Mouse (Mus musculus) ovary, postnatal 10 days (tissue): ENCODE measurements around the gene Tbc1d2.
"Not testable (repeated sequence)": the region's sequence is repeated elsewhere in the genome, so short reads cannot be mapped to it uniquely, and the experiment has no call there.

Source experiments
- DNase-seq: peaks from one replicate; pipeline ENCODE4 v3.0.0; 2022; ENCODE audit warnings: low spot score

The Tbc1d2 gene

GRCm38 (mm10) chr4:46580799-46581243 lies 69.2 kb downstream of the Tbc1d2 start:
- not testable (repeated sequence) for DNase-seq

DNA sequence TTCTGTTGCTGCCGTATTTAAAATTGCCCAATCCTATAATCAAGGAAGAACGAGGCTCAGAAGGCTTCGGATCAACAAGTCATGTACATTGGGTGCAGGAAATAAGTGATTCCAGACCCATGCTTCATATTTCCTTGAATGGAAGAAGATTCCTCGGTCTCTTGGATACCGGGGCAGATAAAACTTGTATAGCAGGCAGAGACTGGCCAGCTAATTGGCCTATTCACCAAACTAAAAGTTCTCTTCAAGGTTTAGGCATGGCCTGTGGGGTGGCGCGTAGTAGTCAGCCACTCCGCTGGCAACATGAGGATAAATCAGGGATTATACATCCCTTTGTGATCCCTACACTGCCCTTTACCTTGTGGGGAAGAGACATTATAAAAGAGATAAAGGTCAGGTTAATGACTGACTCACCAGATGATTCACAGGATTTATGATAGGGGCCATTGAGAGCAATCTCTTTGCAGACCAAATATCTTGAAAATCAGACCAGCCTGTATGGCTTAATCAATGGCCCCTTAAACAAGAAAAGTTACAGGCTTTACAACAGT lies 71.1 kb downstream of the Tbc1d2 start:
- not testable (repeated sequence) for DNase-seq

- DNase-seq = no peak
Observed at GRCm38 (mm10) chr4:46578228-46578627, 71.8 kb downstream of the Tbc1d2 start.

GRCm38 (mm10) chr4:46575509-46576284 lies 74.3 kb downstream of the Tbc1d2 start:
- DNase-seq = not testable (repeated sequence)

DNA sequence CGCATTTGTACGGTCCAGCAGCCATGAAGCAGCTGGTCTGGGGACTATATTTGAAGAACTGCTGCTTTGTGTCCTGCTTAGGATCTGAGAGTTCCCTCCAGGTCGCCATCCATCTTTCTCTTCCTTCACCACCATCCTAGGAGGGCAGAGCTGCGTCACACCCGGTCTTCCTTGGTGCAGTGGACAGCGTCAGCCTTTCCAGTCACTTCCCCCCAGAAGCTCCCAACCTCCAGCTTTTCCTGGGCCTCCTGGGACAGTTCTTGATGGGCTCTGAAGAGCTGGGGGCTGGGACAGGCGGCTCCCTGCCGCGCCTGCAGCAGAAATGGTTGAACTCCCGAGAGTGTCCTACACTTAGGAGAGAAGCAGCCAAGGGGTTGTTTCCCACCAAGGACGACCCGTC lies 75.2 kb downstream of the Tbc1d2 start:
- DNase-seq = no peak

DNA sequence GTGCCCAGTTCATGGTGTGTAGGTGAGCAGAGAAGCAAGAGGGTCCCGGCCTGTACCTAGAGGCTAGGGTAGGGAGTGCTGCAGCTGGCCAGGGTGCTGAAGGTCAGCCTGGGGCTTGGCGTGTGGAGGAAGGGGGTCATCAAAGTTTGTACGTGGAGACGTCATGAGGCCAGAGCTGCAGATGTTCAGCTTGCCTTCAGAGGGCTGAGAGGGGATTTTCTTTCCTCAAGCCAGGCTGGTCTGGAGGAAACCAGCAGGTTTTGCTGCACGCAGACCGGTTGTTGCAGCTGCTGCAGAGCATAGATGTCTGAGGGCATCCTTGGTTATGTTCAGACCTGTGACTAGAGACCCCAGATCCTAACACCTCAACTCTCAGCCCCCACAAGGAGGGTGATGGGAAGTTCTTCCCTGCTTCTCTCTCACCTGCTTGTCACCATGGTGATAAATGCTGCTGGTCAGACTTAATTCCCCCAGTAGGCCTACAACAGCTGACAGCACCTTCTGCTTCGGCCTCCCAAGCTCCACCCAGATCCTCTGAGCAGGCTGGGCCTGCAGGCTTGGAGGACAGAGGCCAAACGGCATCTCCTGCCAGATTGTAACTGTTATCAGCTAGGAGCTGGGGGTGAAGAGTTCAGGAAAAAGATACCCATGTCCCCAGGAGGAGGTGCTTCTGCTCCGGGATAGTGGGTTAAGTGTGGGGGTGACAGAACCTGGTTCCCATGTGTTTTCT lies 75.8 kb downstream of the Tbc1d2 start:
- DNase-seq = no peak

DNA sequence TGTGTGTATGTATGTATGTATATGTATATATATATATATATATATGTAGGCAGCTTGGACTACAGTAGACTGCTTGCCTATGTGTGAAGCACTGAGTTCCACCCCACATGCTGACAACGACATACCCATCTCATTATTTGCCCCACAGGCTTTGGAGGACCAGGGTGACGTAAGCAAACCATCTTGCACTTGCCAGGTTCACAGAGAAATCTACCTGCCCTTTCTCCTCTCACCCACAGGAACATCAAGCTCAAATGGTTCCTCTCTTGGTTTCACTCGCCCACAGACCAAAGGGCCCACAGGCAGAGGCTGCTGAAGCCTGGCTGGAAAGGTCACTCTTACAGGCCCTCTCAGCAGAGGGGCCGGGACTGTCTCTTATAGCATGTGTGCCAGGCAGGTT lies 77.4 kb downstream of the Tbc1d2 start:
- DNase-seq = no peak

GRCm38 (mm10) chr4:46571744-46572143 lies 78.3 kb downstream of the Tbc1d2 start:
- no peak for DNase-seq

DNA sequence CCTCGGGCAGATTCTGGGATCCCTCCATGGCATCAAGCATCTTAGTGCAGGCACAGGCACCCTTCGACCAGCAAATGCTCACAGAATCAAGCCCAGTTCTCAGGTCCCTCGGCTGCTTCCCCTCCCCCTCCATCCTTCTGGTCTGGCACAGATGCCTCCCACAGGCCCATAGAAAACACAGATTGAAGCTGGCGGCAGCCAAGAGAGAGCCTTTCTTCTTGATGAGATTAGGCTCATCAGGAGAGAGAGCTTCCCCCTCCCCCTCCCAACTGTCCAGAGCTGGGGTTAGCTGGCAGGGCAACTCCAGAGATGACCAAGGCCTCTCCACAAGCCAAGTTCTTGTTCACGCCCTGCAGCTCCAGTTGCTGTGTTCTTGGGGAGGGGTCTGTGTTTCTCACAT lies 80.3 kb downstream of the Tbc1d2 start:
- no peak for DNase-seq

GRCm38 (mm10) chr4:46568169-46568568 lies 81.8 kb downstream of the Tbc1d2 start:
- no peak for DNase-seq

DNA sequence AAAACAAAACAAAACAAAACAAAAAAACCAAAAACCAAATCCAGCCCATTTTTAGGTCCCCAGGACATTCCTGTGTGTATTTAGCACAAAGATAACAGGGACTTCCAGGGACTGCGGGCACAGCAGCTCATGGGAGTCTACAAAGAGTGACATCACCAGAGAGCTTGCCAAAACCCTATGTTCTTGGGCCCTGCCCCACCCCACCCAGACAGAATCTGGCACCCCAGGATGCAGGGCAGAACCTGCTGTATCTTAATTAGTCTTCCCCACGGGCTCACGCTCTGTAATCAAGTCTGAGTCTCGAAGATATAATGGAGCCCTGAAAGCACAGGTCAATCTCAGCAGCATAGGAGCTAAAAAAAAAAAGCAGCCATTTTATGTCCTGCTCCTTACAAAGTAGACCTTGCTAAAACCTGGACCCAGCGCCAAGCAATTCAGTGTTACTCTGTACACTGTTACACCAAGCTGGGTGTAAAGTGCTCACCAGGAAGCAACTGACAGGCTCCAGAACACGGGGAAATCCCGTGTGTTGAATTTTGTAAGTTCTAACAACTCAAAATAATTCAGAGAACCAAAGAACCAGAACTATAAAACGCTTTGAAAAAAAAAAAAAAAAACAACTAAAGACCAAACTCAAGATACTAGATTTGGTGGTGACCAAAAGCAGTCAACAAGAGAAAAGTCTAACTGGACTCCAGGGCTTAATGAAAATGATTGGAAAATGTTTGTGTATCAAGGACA lies 82.9 kb downstream of the Tbc1d2 start:
- DNase-seq = no peak

GRCm38 (mm10) chr4:46565393-46565955 lies 84.5 kb downstream of the Tbc1d2 start:
- DNase-seq = no peak

DNA sequence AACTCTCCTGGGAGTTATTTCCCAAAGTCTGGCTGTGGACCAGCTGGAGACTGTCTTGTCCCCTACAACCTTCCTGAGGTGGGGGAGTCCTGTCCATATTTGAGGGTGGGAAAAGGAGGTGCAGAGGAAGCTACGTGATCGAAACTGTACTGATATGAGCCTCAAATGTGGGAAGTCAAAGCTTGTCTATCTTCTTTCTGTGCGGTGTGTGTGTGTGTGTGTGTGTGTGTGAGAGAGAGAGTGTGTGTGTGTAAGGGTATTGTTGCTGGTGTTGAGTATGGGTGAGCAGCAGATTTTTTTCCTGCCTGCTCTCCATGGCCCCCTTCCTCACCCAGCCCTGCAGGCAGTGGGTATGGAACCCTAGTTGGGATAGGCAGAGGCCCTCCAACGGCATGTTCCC lies 85.8 kb downstream of the Tbc1d2 start:
- DNase-seq = no peak

- no peak for DNase-seq
Observed at GRCm38 (mm10) chr4:46563847-46564246, 86.2 kb downstream of the Tbc1d2 start.

GRCm38 (mm10) chr4:46562841-46563240 lies 87.2 kb downstream of the Tbc1d2 start:
- no peak for DNase-seq

GRCm38 (mm10) chr4:46562037-46562436 lies 88.0 kb downstream of the Tbc1d2 start:
- DNase-seq = no peak

DNA sequence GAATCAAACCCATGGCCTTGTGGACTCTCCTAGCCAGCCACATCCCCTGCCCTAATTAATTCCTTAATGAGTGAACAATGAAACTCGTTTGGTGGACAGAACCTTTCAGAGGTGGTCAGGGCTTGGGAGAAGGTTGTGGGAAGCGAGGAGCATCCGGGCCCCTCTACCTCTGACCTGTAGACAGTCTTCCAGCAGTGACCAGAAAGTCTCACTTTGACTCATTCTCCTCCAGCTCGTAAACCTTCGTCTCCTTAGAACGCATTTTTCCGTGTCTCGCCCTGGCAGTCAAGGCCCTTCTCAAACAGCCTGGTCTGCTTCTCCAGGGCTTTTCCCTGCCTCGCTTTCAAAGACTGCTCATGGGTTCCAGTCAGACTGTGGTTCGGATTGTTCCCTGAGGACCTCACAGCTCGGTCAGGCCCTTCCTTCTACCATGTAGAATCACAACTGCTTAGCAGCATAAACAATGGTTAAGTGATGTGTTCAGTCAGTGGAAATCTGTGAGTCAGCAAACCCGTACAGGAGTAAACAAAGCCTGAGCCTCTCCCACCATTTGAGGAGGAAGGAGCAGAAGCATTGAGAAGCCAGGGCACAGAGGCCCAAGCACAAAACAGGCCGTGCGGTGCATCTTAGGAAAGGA lies 89.8 kb downstream of the Tbc1d2 start:
- no peak for DNase-seq

- no peak for DNase-seq
Observed at GRCm38 (mm10) chr4:46558672-46559667, 91.0 kb downstream of the Tbc1d2 start.

DNA sequence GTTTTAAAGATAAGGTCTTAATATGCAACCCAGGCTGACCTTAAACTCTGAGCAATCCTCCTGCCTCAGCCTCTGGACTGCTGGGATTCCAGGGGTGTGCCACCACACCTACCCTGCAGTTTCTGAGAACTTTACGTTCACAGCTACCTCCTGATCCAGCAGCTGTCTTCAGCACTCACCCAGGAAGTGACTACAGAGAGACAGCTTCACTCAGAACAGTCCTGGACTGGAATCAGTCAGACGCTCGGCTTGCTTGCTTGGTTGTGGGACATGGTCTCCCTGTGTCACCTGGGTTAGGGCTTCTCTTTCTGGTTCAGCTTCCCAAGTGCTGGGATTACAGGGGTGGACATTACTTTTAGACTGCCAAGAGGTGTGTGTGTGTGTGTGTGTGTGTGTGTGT lies 93.1 kb downstream of the Tbc1d2 start:
- DNase-seq = no peak

DNA sequence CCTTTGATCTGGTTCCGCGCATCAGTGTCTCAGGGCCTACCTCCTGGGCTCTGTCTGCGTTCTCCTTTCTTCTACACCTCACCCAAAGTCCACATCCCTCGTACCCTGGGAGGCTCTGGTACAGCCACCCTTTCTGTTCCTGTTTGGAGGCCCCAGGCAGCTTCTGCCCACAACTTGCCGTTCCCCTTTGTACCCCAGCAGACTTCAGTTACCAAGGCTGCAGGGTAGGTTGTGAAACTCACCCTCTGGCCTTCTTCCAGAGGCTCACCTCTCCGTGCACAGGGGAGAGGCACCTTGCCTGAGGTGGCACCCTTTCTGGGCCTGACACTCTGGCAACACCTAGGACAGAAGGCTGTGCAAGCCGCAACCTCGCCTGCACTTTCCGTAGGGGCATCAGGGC lies 94.2 kb downstream of the Tbc1d2 start:
- no peak for DNase-seq
